Mouse (Mus musculus): ENCODE results near the gene Gm10401.

DNA sequence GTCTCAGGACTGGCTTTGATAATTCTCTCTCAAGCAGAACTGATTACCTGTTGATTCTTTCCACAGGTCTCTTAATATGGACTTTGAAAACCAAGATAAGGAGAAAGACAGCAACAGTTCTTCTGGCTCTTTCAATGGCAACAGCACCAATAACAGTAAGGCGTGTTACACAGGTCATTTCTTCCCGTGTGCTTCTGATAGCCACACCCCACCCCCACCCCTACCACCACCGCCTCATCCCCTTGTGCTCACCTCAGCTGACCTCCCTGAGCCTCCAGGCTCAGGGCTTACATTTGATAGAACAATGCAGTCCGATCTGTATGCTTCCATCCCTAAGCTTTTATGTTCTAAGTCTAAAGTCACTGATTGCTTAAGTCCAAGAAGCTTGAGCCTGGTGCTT is 23.3 kb downstream of the Gm10401 start:
- no peak for TF ChIP-seq POLR2A (IDR thresholded peaks at IDR 0.05; ENCODE audit: control insufficient read depth, extremely low read depth, insufficient read depth, low read length, poor library complexity)
- TF ChIP-seq CTCF (IDR thresholded peaks at IDR 0.05; ENCODE audit: borderline replicate concordance, control insufficient read depth, extremely low read depth, insufficient read depth, low read length, poor library complexity) = no peak

Data from thymus, adult 2 months (tissue).